Mouse (Mus musculus): Measurements from ENCODE around the gene Psme4. TPM values are rescaled to one million over a fixed set of nuclear protein-coding genes. Genes with fewer than 3 reads are reported as not detected.
"Not testable (repeated sequence)": the region's sequence is repeated elsewhere in the genome, so short reads cannot be mapped to it uniquely, and the experiment has no call there.

The Psme4 gene
- 23.7 and 27.2 TPM in 2 replicates for polyA plus RNA-seq (2015; fragmentation: Nextera tagmentation; extraction: Ambion mirVana)

- peak within 1 kb of the TSS; percentile 95 for H3K9ac ChIP-seq
- H3K4me1 ChIP-seq: peaks cover 31% of the 10 kb centered on the region
- 2% methylated on average over 31 of the region's 43 CpGs for WGBS
- H3K9me3 ChIP-seq (replicated peaks): no peaks in the 10 kb centered on the region
- H3K27ac ChIP-seq: peak within 1 kb of the TSS; percentile 91
- peak within 1 kb of the TSS; percentile 94 for H3K4me3 ChIP-seq
- H3K36me3 ChIP-seq (ENCODE audit: poor library complexity, severe bottlenecking): no peaks in the 10 kb centered on the region
- peak; percentile 99 for ATAC-seq
- peak within 1 kb of the TSS; percentile 84 for H3K4me2 ChIP-seq
- no peaks in the 10 kb centered on the region for H3K27me3 ChIP-seq
These were observed at the start of gene Psme4 for GRCm38 (mm10) chr11:30771267-30771903. TSS of gene Psme4 (plus strand) at chr11:30771726.

DNA sequence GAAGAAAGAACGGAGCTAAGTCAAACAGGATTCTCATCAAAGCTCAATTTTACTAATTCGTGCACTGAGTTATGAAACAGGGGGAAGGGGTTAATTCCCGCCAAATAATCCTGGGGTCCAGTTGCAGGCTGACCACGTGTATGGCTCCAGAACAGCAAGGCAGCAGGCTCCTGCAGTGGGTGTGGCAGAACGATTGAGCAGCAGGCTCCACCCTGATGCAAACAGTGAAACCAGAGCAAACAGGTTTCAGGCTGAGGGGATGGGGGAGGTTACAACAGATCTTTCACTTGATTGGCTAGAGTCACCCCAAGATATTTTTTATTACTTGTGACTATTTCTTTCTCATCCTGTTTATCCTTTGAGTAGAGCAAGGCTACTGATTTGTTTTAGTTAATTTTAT, 48.1 kb upstream of the Psme4 start:
- Histone ChIP-seq H3K4me2 (no peak overlapping the region), H3K36me3 (ENCODE audit: poor library complexity, severe bottlenecking) (no peaks in the 10 kb centered on the region), H3K4me3 (no peak overlapping the region), H3K4me1 (no peaks in the 10 kb centered on the region), H3K27ac (no peak overlapping the region), H3K9ac (no peak overlapping the region), H3K27me3 (no peaks in the 10 kb centered on the region), H3K9me3 (replicated peaks) (no peaks in the 10 kb centered on the region)
- 66% methylated on average over 5 of the region's 5 CpGs for WGBS
- ATAC-seq: no peak

- no peak for ATAC-seq
- Histone ChIP-seq H3K9me3 (replicated peaks) (no peaks in the 10 kb centered on the region), H3K4me3 (no peak overlapping the region), H3K27me3 (no peaks in the 10 kb centered on the region), H3K4me1 (no peaks in the 10 kb centered on the region), H3K4me2 (no peak overlapping the region), H3K9ac (no peak overlapping the region), H3K27ac (no peak overlapping the region), H3K36me3 (ENCODE audit: poor library complexity, severe bottlenecking) (no peaks in the 10 kb centered on the region)
These were observed 40.8 kb upstream of the Psme4 start for GRCm38 (mm10) chr11:30730721-30731120.

DNA sequence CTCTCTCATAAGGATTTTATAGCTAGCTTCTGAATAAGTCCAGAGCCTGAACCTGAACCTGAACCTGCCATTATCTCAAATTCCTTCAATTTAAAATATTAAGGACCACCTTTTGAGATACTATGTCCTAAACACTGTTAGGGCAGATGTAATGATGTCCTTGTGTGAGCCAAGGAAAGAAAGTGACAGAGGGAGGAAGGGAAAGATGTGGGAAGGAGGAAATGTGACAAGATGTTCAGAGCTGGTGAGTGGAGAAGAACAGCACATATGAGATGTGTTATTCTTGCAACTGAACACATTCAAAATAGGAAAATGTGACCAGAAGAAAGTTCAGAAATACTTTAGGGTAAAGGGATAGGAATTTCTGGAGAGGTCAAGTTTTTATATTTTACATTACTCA, 38.1 kb upstream of the Psme4 start:
- H3K9me3 ChIP-seq (replicated peaks): no peaks in the 10 kb centered on the region
- H3K36me3 ChIP-seq (ENCODE audit: poor library complexity, severe bottlenecking): no peaks in the 10 kb centered on the region
- H3K4me2 ChIP-seq: no peak overlapping the region
- ATAC-seq: no peak
- no peaks in the 10 kb centered on the region for H3K4me1 ChIP-seq
- no peak overlapping the region for H3K4me3 ChIP-seq
- no peak overlapping the region for H3K9ac ChIP-seq
- no peak overlapping the region for H3K27ac ChIP-seq
- no peaks in the 10 kb centered on the region for H3K27me3 ChIP-seq

- Histone ChIP-seq H3K36me3 (ENCODE audit: poor library complexity, severe bottlenecking) (no peaks in the 10 kb centered on the region), H3K9me3 (replicated peaks) (no peaks in the 10 kb centered on the region), H3K27ac (no peak overlapping the region), H3K4me3 (no peak overlapping the region), H3K27me3 (no peaks in the 10 kb centered on the region), H3K4me1 (no peaks in the 10 kb centered on the region), H3K4me2 (no peak overlapping the region), H3K9ac (no peak overlapping the region)
- no peak for ATAC-seq
These were observed 27.5 kb upstream of the Psme4 start for GRCm38 (mm10) chr11:30743991-30744390.

GRCm38 (mm10) chr11:30748938-30749337, 22.6 kb upstream of the Psme4 start:
- no peak overlapping the region for H3K9ac ChIP-seq
- H3K4me1 ChIP-seq: 0 out of 2 replicates have a peak, but pooled peaks cover 3% of the 10 kb centered on the region
- H3K27ac ChIP-seq: no peak overlapping the region
- ATAC-seq: no peak
- no peak overlapping the region for H3K4me3 ChIP-seq
- no peaks in the 10 kb centered on the region for H3K9me3 ChIP-seq (replicated peaks)
- no peak overlapping the region for H3K4me2 ChIP-seq
- no peaks in the 10 kb centered on the region for H3K36me3 ChIP-seq (ENCODE audit: poor library complexity, severe bottlenecking)
- H3K27me3 ChIP-seq: no peaks in the 10 kb centered on the region
- 80% methylated on average over 3 of the region's 3 CpGs for WGBS

DNA sequence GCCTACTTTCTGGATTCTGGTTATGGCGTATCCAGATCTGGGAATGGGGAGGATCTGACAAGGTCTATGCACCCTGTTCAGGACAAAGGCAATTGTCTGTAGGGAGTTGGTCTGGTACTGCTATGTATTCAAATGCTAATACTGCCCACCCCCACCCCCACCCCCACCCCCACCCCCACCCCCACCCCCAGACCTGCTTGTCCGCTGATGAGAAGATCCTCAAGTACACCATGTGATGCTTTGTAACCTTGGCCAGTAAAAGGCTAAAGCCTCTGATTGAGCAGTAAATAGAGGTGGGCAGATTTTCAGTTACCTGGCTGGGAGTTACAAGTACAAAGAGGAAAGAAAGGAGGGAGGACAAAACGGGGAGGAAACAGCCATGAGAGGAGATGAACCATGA, 21.9 kb upstream of the Psme4 start:
- no peak for ATAC-seq
- H3K4me1 ChIP-seq: 0 out of 2 replicates have a peak, but pooled peaks cover 3% of the 10 kb centered on the region
- H3K4me2 ChIP-seq: no peak overlapping the region
- H3K27ac ChIP-seq: no peak overlapping the region
- WGBS: 28% methylated on average over 3 of the region's 3 CpGs
- no peaks in the 10 kb centered on the region for H3K27me3 ChIP-seq
- H3K9ac ChIP-seq: no peak overlapping the region
- H3K36me3 ChIP-seq (ENCODE audit: poor library complexity, severe bottlenecking): no peaks in the 10 kb centered on the region
- H3K9me3 ChIP-seq (replicated peaks): no peaks in the 10 kb centered on the region
- H3K4me3 ChIP-seq: no peak overlapping the region

DNA sequence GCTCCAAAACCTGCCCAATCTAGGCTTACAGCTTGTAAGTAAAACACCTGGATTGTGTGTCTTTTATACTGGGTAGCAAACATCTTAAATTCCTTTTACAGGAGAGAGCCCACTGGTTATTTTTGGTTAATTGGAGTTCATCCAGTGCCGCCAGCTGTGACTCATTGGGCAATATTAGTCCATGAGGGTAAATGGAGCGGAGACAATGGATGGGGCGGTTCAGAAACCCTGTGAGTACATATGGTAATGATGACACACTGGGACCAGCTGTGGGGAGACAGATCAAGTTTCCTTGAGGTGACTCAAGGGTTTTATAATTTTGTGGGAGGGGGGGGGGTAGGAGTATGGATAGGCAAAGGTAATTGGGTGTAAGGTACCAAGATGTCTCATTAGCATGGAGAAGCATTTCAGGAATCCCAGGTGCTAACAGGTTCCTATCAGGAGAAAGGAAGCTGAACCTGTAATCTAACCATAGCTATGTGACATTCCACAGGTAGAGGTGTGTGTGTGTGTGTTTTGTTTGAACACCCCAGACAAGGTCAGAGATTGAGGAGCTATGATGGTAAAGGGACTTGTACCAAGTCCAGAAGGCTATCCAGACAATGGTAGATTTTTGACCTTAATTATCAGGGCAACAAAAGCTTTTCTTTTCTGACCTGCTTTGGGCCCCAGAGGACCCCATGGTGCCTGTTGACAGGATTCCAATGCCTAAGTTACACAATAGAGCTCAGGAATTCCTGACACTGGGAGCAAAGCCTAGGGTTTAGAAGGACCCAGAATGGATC, 21.3 kb upstream of the Psme4 start:
- H3K27ac ChIP-seq: no peak overlapping the region
- H3K9me3 ChIP-seq (replicated peaks): no peaks in the 10 kb centered on the region
- H3K9ac ChIP-seq: no peak overlapping the region
- H3K4me2 ChIP-seq: no peak overlapping the region
- ATAC-seq: no peak
- 25% methylated on average over 3 of the region's 3 CpGs for WGBS
- H3K27me3 ChIP-seq: no peaks in the 10 kb centered on the region
- H3K36me3 ChIP-seq (ENCODE audit: poor library complexity, severe bottlenecking): no peaks in the 10 kb centered on the region
- no peak overlapping the region for H3K4me3 ChIP-seq
- 0 out of 2 replicates have a peak, but pooled peaks cover 3% of the 10 kb centered on the region for H3K4me1 ChIP-seq

- Histone ChIP-seq H3K36me3 (ENCODE audit: poor library complexity, severe bottlenecking) (no peaks in the 10 kb centered on the region), H3K9ac (no peak overlapping the region), H3K4me2 (no peak overlapping the region), H3K4me1 (0 out of 2 replicates have a peak, but pooled peaks cover 3% of the 10 kb centered on the region), H3K4me3 (no peak overlapping the region), H3K27me3 (peaks cover 9% of the 10 kb centered on the region; the same call in 1 of the 2 replicates), H3K27ac (no peak overlapping the region), H3K9me3 (replicated peaks) (no peaks in the 10 kb centered on the region)
- 85% methylated on average over 3 of the region's 3 CpGs for WGBS
- no peak for ATAC-seq
These were observed 18.6 kb upstream of the Psme4 start for GRCm38 (mm10) chr11:30752956-30753355.

GRCm38 (mm10) chr11:30754486-30754854, 17.1 kb upstream of the Psme4 start:
- H3K9me3 ChIP-seq (replicated peaks); H3K27ac ChIP-seq; ATAC-seq; H3K27me3 ChIP-seq; H3K36me3 ChIP-seq (ENCODE audit: poor library complexity, severe bottlenecking); H3K4me1 ChIP-seq: not testable (repeated sequence)
- WGBS: 61% methylated on average over 4 of the region's 4 CpGs
- Histone ChIP-seq H3K4me2 (peak overlapping the region; percentile 95), H3K9ac (peak overlapping the region; percentile 74), H3K4me3 (peak overlapping the region; percentile 64)

- Histone ChIP-seq H3K27ac (no peak overlapping the region), H3K9ac (peak overlapping the region; percentile 74)
These were observed 16.5 kb upstream of the Psme4 start for GRCm38 (mm10) chr11:30754855-30755530.

GRCm38 (mm10) chr11:30761381-30761780, 10.1 kb upstream of the Psme4 start:
- no peak for ATAC-seq
- Histone ChIP-seq H3K36me3 (ENCODE audit: poor library complexity, severe bottlenecking) (no peaks in the 10 kb centered on the region), H3K4me1 (no peaks in the 10 kb centered on the region), H3K27me3 (peaks cover 3% of the 10 kb centered on the region; the same call in 1 of the 2 replicates), H3K9ac (no peak overlapping the region), H3K9me3 (replicated peaks) (no peaks in the 10 kb centered on the region), H3K4me3 (no peak overlapping the region), H3K4me2 (no peak overlapping the region), H3K27ac (no peak overlapping the region)
- 82% methylated on average over 7 of the region's 7 CpGs for WGBS

More at GRCm38 (mm10) chr11:30754855-30755530, 16.5 kb upstream of the Psme4 start:
- no peaks in the 10 kb centered on the region for H3K9me3 ChIP-seq (replicated peaks)
- H3K36me3 ChIP-seq (ENCODE audit: poor library complexity, severe bottlenecking): no peaks in the 10 kb centered on the region
- H3K4me2 ChIP-seq: peak overlapping the region; percentile 95
- peak overlapping the region; percentile 64 for H3K4me3 ChIP-seq
- H3K27me3 ChIP-seq: peaks cover 9% of the 10 kb centered on the region; the same call in 1 of the 2 replicates
- ATAC-seq: peak; percentile 94
- 0 out of 2 replicates have a peak, but pooled peaks cover under 1% of the 10 kb centered on the region for H3K4me1 ChIP-seq
- WGBS: under 1% methylated on average over 46 of the region's 66 CpGs

All from forebrain, embryonic 13.5 days (tissue).